Mouse (Mus musculus): Measurements from ENCODE around the gene Gpd1.

DNA sequence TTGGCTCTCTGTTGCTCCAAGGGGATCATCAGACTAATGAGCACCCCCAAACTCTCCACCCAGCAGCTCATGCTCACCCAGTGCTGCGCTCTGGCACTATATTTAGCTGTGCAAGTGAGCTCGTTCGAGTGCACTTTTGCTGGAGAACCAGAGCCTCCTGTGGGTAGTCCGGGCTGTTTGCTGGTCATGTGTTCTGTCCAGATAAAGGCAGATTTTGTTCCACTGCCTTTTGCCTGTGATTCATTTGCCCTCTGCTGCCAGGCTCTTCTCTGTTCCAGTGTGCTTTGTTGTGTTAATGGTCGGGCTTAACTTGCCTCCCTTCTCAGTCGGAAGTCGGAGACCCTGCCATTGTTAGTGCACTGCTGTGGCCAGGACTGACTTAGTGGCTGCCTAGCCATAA is 12.4 kb upstream of the Gpd1 start:
- no peak for TF ChIP-seq POLR2A (IDR thresholded peaks at IDR 0.05; ENCODE audit: insufficient read depth, low read length)
- TF ChIP-seq CTCF (IDR thresholded peaks at IDR 0.05; ENCODE audit: low read depth, low read length): no peak
